Mouse (Mus musculus): Measurements from ENCODE around the gene Adcy3.

DNA sequence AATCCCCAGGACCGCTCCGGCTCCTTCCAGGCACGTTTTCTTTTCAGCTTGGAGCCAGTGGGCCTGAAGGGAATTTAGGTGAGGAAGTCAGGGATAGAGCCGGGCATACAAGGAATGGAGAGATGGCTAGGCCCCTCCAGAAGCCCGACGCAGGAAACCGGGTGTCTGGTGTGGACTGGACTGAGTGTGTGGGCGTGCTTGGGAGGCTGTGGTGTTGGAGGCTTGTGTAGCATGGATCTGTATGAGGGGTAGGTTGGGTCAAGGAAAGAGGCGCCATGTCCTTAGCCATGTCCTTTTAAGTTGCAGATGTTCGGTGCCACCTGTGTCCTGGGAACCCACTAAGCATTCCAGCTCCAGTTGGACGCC, 927 bp downstream of the Adcy3 start:
- TF ChIP-seq CTCF (conservative IDR thresholded peaks at IDR 0.05; ENCODE audit: insufficient read depth, insufficient read length, low read depth, low read length) (no peak), POLR2A (IDR thresholded peaks at IDR 0.05; ENCODE audit: low read depth, low read length) (no peak)

Measured in kidney, adult 2 months (tissue).